In the genomic region with DNA sequence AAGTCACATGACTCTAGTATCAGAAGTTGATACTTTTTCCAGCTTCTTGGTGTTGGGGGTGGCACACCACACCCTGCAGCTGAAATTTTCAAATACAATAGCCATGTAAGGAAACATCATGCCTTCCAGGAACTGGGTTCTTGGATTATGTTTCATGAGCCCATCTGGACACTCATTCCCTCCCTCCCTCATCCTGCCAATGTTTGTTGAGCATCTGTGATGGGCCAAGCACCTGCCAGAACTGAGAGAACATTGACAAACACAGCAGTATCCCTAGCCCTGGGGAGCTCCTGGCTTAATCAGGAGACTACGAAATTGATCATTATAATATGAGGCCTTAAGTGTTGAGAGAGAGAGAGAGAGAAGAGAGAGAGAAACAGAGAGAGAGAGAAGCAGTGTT, we compare ENCODE assay signal across 28 mouse cellular contexts. TPM values are rescaled to one million over a fixed set of nuclear protein-coding genes. Genes with fewer than 3 reads are reported as not detected.
DNase-seq lines count a peak whose midpoint lies in the region; ATAC-seq and TF ChIP-seq lines count a peak whose summit lies in the region.
"Had no signal": no experiment of that assay in that cellular context is flagged by ENCODE, and none has a peak within 500 bp of the region (broad histone marks: within the 10 kb centered on the region; RNA-seq: fewer than 3 reads in every experiment).

No protein-coding gene starts in this region.

- DNase-seq in hindbrain, postnatal 0 days (ENCODE audit: low spot score): peak; percentile 7
- DNase-seq in brain, embryonic 14.5 days (ENCODE audit: low read depth): peak; percentile 31
- peak; percentile 43 to 48 for DNase-seq in layer of hippocampus, adult 8-10 months (ENCODE audit: low spot score in 2 of 2)
- DNase-seq in layer of hippocampus, postnatal 36 days: peak; percentile 37 to 45
- no peak for DNase-seq in frontal cortex, postnatal 25 days (ENCODE audit: low spot score in 2 of 2)
- DNase-seq: adrenal gland, postnatal 36 days; cerebellum, adult 9-10 months; embryo, embryonic 11 days; gastrocnemius, postnatal 10 days; kidney, adult 9 months; kidney, postnatal 10 days; right cerebral cortex, adult 18-20 months; spleen, adult 18-20 months; thymus, postnatal 25 days had no signal

- no peaks in the 10 kb centered on the region for H3K9me3 ChIP-seq in hindbrain, postnatal 0 days (ENCODE audit: low read length)
- H3K9me3 ChIP-seq in hindbrain, embryonic 16.5 days (ENCODE audit: control insufficient read depth, low read length): no peaks in the 10 kb centered on the region
- H3K9me3 ChIP-seq in intestine, embryonic 16.5 days (ENCODE audit: control insufficient read depth, low read length): no peaks in the 10 kb centered on the region
- H3K9me3 ChIP-seq: embryonic facial prominence, embryonic 12.5 days; heart, embryonic 15.5 days; limb, embryonic 13.5 days; lung, embryonic 15.5 days; midbrain, embryonic 10.5 days; neural tube, embryonic 12.5 days had no signal

- H3K4me3 ChIP-seq in hindbrain, postnatal 0 days (ENCODE audit: low read length): no peak overlapping the region
- no peak overlapping the region for H3K4me3 ChIP-seq in hindbrain, embryonic 16.5 days (ENCODE audit: low read length)
- H3K4me3 ChIP-seq in intestine, embryonic 16.5 days (ENCODE audit: low read length): no peak overlapping the region
- H3K4me3 ChIP-seq: embryonic facial prominence, embryonic 12.5 days; heart, embryonic 15.5 days; limb, embryonic 13.5 days; lung, embryonic 15.5 days; midbrain, embryonic 10.5 days; myocyte; neural tube, embryonic 12.5 days had no signal

- no peak for TF ChIP-seq CTCF in hindbrain, postnatal 0 days (IDR thresholded peaks at IDR 0.05; ENCODE audit: low read depth)
- TF ChIP-seq CTCF in brain, embryonic 14.5 days (IDR thresholded peaks at IDR 0.05; ENCODE audit: borderline replicate concordance, extremely low read depth, insufficient read depth, insufficient read length): no peak

- no peaks in the 10 kb centered on the region for H3K4me1 ChIP-seq in hindbrain, postnatal 0 days (ENCODE audit: insufficient read depth, low read length)
- H3K4me1 ChIP-seq in hindbrain, embryonic 16.5 days (ENCODE audit: control insufficient read depth, insufficient read depth, low read depth, low read length): no peaks in the 10 kb centered on the region
- H3K4me1 ChIP-seq in intestine, embryonic 16.5 days (ENCODE audit: control insufficient read depth, insufficient read depth, low read length): no peaks in the 10 kb centered on the region
- H3K4me1 ChIP-seq: embryonic facial prominence, embryonic 12.5 days; heart, embryonic 15.5 days; limb, embryonic 13.5 days; lung, embryonic 15.5 days; midbrain, embryonic 10.5 days; neural tube, embryonic 12.5 days had no signal

- H3K36me3 ChIP-seq in hindbrain, postnatal 0 days (ENCODE audit: insufficient read depth, low read length): no peaks in the 10 kb centered on the region
- H3K36me3 ChIP-seq in hindbrain, embryonic 16.5 days (ENCODE audit: control insufficient read depth, insufficient read depth, low read length): no peaks in the 10 kb centered on the region
- H3K36me3 ChIP-seq in intestine, embryonic 16.5 days (ENCODE audit: control insufficient read depth, insufficient read depth, low read length): no peaks in the 10 kb centered on the region
- H3K36me3 ChIP-seq: embryonic facial prominence, embryonic 12.5 days; heart, embryonic 15.5 days; limb, embryonic 13.5 days; lung, embryonic 15.5 days; midbrain, embryonic 10.5 days; neural tube, embryonic 12.5 days had no signal

- ATAC-seq in hindbrain, postnatal 0 days: no peak
- ATAC-seq in hindbrain, embryonic 16.5 days: no peak; the same call in 1 of the 2 replicates
- no peak for ATAC-seq in intestine, embryonic 16.5 days
- ATAC-seq: CD4-positive, CD25-positive, alpha-beta regulatory T cell, adult 4 months; forebrain, embryonic 14.5 days; intestine, postnatal 0 days; midbrain, embryonic 16.5 days had no signal

- no peak for TF ChIP-seq POLR2A in brain, embryonic 14.5 days (IDR thresholded peaks at IDR 0.05; ENCODE audit: borderline replicate concordance, extremely low read depth, insufficient read depth, insufficient read length, poor library complexity, severe bottlenecking)

- H3K27ac ChIP-seq in hindbrain, postnatal 0 days: no peak overlapping the region
- no peak overlapping the region for H3K27ac ChIP-seq in hindbrain, embryonic 16.5 days (ENCODE audit: low read depth, low read length)
- no peak overlapping the region for H3K27ac ChIP-seq in intestine, embryonic 16.5 days (ENCODE audit: low read length)
- H3K27ac ChIP-seq: embryonic facial prominence, embryonic 12.5 days; heart, embryonic 15.5 days; limb, embryonic 13.5 days; lung, embryonic 15.5 days; midbrain, embryonic 10.5 days; neural tube, embryonic 12.5 days had no signal

- no peak overlapping the region for H3K9ac ChIP-seq in hindbrain, postnatal 0 days (replicated peaks; ENCODE audit: low read length)
- H3K9ac ChIP-seq in hindbrain, embryonic 16.5 days (ENCODE audit: low read depth, low read length): no peak overlapping the region
- H3K9ac ChIP-seq in intestine, embryonic 16.5 days (ENCODE audit: low read depth, low read length): no peak overlapping the region
- H3K9ac ChIP-seq: embryonic facial prominence, embryonic 12.5 days; heart, embryonic 15.5 days; limb, embryonic 13.5 days; lung, embryonic 15.5 days; neural tube, embryonic 12.5 days had no signal

- no peaks in the 10 kb centered on the region for H3K27me3 ChIP-seq in hindbrain, postnatal 0 days (ENCODE audit: insufficient read depth, low read length)
- no peaks in the 10 kb centered on the region for H3K27me3 ChIP-seq in hindbrain, embryonic 16.5 days (replicated peaks; ENCODE audit: control insufficient read depth, insufficient read depth, low read length)
- no peaks in the 10 kb centered on the region for H3K27me3 ChIP-seq in intestine, embryonic 16.5 days (replicated peaks; ENCODE audit: control insufficient read depth, insufficient read depth, low read length)
- H3K27me3 ChIP-seq: embryonic facial prominence, embryonic 12.5 days; heart, embryonic 15.5 days; limb, embryonic 13.5 days; lung, embryonic 15.5 days; neural tube, embryonic 12.5 days had no signal

- no peak overlapping the region for H3K4me2 ChIP-seq in hindbrain, postnatal 0 days (ENCODE audit: low read depth, low read length)
- H3K4me2 ChIP-seq in hindbrain, embryonic 16.5 days (ENCODE audit: low read length): no peak overlapping the region
- no peak overlapping the region for H3K4me2 ChIP-seq in intestine, embryonic 16.5 days (ENCODE audit: low read depth, low read length)
- H3K4me2 ChIP-seq: embryonic facial prominence, embryonic 12.5 days; heart, embryonic 15.5 days; limb, embryonic 13.5 days; liver, embryonic 11.5 days; lung, embryonic 15.5 days; neural tube, embryonic 12.5 days had no signal

- WGBS in hindbrain, postnatal 0 days: 43% methylated on average over 1 of the region's 1 CpGs
- WGBS in hindbrain, embryonic 16.5 days: 54% methylated on average over 1 of the region's 1 CpGs
- 81% methylated on average over 1 of the region's 1 CpGs for WGBS in intestine, embryonic 16.5 days

RNA-seq across cellular contexts. Expression of gene Rbfox1, which starts 18.2 kb away (rescaled TPM):
- total RNA-seq in hindbrain, postnatal 0 days (2014; rRNA removed): 142 and 158 TPM in 2 replicates
- 179 and 204 TPM in 2 replicates for polyA plus RNA-seq in hindbrain, postnatal 0 days (2015; fragmentation: Nextera tagmentation; extraction: Ambion mirVana)
- 256 and 276 TPM in 2 replicates for polyA plus RNA-seq in hindbrain, embryonic 16.5 days (2015; fragmentation: Nextera tagmentation; extraction: Ambion mirVana)
- polyA plus RNA-seq in brain, embryonic 14.5 days (2012; rRNA removed): 60.3 and 98.9 TPM in 2 replicates
- total RNA-seq in layer of hippocampus, adult 8-10 months (2022): 100 to 1,000 TPM; 328 to 354 (median 345) TPM
- 100 to 1,000 TPM; 410 to 420 TPM for total RNA-seq in layer of hippocampus, postnatal 36 days (2021)
- 3.0 and 3.9 TPM in 2 replicates for polyA plus RNA-seq in intestine, embryonic 16.5 days (2015; fragmentation: Nextera tagmentation; extraction: Ambion mirVana)
- polyA plus RNA-seq: CD4-positive, CD25-positive, alpha-beta regulatory T cell, adult 4 months had no signal

Comparison
In these comparisons a context has a peak if more than half of its experiments do, and no peak if none do; other contexts are left out.
1. DNase-seq: peak in hindbrain, postnatal 0 days (single experiment), brain, embryonic 14.5 days (single experiment), layer of hippocampus, adult 8-10 months (2 of 2) and layer of hippocampus, postnatal 36 days (2 of 2); none in frontal cortex, postnatal 25 days (0 of 2).
2. RNA of gene Rbfox1, which starts 18.2 kb away (polyA plus RNA-seq): 256 to 276 TPM in hindbrain, embryonic 16.5 days, 179 to 204 TPM in hindbrain, postnatal 0 days and 60.3 to 98.9 TPM in brain, embryonic 14.5 days; 3.0 to 3.9 TPM in intestine, embryonic 16.5 days; every median in the first group is over 10 times any median in the second.